Mouse (Mus musculus): ENCODE data around the gene Crybg2.
A peak's percentile ranks its signal among the peaks of the same experiment; 100 is the strongest.

Crybg2 gene

GRCm38 (mm10) chr4:134094004-134094564 lies 33.5 kb downstream of the Crybg2 start:
- no peak for DNase-seq (ENCODE audit: low spot score in 2 of 2)

- peak; percentile 77 to 80 for DNase-seq (ENCODE audit: low spot score in 2 of 2)
These were observed 34.4 kb downstream of the Crybg2 start, which contains the start of gene Cd52 for GRCm38 (mm10) chr4:134094923-134095547. Gene Cd52, minus strand, starts transcription at chr4:134095082.

DNA sequence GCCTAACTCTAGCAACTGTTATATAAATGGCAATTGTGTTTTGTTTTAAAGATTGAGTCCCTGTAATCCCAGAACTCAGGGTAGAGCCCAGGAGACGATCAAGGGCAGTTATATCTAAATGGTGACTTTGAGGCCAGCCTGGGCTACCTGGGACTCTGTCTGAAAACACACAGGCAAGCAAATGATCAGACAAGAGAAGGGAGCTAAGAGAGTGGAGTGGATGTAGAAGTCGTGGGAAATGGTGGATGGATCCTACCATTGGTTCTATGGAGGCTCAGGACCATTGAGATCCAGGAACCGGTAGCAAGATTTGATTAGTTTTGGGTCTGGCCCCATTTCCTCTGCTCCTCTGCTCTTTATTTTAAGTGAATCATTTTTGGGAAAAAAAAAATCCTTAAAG lies 35.5 kb downstream of the Crybg2 start:
- no peak for DNase-seq (ENCODE audit: low spot score in 2 of 2)

DNA sequence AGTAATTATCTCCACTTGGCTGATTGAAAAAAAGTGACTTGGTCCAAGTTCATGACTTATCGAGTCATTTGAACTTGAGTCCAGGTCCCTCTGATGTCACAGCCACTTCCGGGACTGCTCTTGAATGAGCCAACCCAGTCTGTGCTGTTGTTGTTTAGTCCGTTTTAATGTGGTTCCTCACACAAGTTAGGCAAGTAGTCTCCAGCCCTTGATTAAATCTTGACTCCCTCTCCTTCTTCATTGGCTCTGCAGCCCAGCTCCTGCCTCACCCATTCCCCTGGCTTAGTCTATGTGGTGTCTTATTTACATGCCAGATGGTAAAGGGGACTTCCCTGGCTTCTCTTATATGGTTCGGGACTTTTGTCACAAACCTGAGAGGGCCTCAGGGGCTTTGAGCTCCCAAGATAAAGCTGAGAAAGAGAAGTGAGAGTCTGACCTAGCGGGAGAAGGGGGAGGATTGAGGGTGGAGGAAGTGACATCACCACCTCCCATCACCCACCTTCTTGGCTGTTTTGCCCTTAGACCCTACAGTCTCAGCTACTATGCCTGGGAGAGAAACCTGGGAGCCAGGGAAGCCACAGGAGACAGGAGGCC lies 36.5 kb downstream of the Crybg2 start:
- DNase-seq (ENCODE audit: low spot score in 2 of 2), result no peak

DNA sequence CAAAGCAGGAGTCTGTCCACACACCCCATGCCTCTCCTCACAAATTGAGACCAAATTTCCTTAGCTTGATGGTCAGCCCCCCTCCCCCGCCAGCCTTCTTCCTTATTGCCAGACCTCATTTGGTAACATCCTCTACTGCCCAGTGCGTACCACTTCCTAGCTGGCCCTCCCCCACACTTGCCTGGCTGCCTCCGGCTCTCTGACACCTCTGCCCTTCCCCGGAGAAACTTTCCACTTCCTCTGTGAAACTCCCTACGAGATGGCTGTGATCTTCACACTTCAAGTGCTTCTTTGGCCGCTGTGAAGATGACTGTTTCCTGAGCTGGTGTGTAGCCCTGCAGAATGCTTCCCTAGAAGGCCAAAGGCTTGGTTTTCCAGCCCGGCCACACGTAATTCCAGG lies 38.0 kb downstream of the Crybg2 start:
- peak; percentile 78 to 82 for DNase-seq (ENCODE audit: low spot score in 2 of 2)

- DNase-seq (ENCODE audit: low spot score in 2 of 2), result no peak
These were observed 39.6 kb downstream of the Crybg2 start for GRCm38 (mm10) chr4:134100245-134100644.

- peak; percentile 79 to 82 for DNase-seq (ENCODE audit: low spot score in 2 of 2)
These were observed 41.5 kb downstream of the Crybg2 start, which contains the start of gene Ubxn11 for GRCm38 (mm10) chr4:134101979-134102741. Gene Ubxn11, plus strand, starts transcription at chr4:134102570.

GRCm38 (mm10) chr4:134102742-134103119 lies 42.1 kb downstream of the Crybg2 start:
- DNase-seq (ENCODE audit: low spot score in 2 of 2), result no peak

DNA sequence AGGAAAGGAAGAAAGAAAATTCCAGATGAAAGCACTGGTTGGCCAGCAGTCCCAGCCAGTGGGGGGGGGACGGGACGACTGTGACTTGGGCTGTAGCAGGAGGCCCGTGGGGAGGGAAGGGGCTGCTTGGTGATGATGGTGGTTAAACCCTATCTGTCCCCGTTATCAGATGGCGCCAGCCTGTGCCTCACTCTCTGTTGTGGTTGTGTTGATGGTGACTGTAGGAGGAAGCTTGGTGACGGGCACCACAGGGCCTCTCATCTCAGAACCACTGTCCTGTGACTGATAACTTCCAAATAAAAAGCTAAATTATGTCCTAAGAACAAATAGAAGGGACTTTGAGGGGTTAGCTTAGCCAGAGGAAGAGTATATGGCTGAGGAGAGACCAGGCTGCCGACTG lies 45.5 kb downstream of the Crybg2 start:
- DNase-seq (ENCODE audit: low spot score in 2 of 2), result no peak

- DNase-seq (ENCODE audit: low spot score in 2 of 2), result no peak
These were observed 47.1 kb downstream of the Crybg2 start for GRCm38 (mm10) chr4:134107730-134108129.

DNA sequence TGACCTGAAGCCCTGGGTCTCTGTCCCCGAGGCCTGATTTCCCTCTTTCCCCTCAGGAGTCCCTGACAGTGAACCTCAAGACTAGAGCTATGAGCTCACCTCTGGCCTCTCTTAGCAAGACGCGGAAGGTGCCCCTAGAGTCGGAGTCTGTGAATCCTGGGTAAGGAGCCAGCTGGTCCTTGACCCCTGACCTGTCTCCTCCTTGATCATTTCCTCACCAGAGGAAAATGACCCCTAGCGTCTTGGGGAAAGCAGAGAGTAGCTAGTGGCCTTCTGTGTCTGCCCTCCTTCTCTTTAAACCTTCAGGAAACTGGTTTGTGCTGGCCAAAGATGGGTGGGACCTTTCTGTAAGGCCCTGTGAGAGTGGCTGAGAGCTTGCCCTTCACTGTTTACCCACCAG lies 47.6 kb downstream of the Crybg2 start:
- no peak for DNase-seq (ENCODE audit: low spot score in 2 of 2)

GRCm38 (mm10) chr4:134110653-134111052 lies 50.0 kb downstream of the Crybg2 start:
- DNase-seq (ENCODE audit: low spot score in 2 of 2), result no peak

- DNase-seq (ENCODE audit: low spot score in 2 of 2), result no peak
These were observed 51.8 kb downstream of the Crybg2 start for GRCm38 (mm10) chr4:134112403-134112802.

DNA sequence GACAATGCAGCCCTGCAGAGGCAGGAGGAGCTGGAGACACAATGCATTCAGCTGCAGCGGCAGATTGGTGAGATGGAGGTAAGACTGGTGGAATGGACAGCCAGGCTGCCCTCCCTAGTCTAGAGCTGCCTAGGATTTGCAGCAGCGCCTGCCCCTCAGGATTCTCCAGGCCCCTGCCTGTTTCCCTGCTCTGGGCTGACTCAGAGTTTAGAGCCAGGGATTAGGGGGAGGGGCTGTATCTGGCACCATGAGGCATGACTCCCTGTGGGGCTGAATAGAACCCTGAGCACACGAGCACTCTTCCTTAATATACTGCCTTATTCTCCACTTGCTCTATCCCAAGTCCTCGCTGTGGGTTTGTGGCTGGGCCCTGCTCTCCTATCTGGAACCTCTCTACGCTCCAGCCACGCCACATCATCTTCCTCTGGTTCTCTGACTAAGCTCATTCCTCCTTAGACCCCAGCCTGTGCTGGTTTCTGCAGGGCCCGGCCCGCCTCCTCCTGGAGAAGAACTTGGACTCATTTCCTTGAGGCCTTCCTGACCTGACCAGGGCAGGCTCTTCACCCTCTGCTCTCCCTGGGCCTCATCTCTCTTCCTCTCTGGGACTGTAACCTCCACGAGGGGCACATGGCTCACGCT lies 52.9 kb downstream of the Crybg2 start:
- DNase-seq (ENCODE audit: low spot score in 2 of 2), result peak in 1 of 2 experiments; percentile 13

- peak in 1 of 2 experiments; percentile 22 for DNase-seq (ENCODE audit: low spot score in 2 of 2)
These were observed 53.4 kb downstream of the Crybg2 start for GRCm38 (mm10) chr4:134114038-134114437.

- DNase-seq (ENCODE audit: low spot score in 2 of 2), result peak; percentile 45 to 57
These were observed 54.9 kb downstream of the Crybg2 start for GRCm38 (mm10) chr4:134115215-134116144.

GRCm38 (mm10) chr4:134116501-134116900 lies 55.9 kb downstream of the Crybg2 start:
- peak; percentile 17 to 28 for DNase-seq (ENCODE audit: low spot score in 2 of 2)

DNA sequence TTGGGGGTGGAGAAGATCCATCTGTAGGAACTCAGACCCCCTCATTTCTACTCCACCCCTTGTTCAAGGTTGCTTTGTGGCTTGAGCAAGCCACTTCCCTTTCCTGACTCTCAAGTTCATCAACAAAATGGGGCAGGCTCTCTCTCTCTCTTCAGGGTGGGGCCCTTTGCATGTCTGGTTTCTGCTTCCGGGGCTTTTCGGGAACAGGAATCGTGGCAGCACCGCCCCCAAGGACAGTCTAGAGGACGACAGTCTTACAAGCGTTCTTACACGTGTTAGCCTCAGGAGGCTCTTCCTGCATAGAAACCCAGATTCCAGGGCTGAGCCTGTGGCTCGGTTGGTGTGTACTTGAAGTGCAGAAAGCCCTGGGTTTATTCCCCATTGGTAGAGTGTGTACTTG lies 56.4 kb downstream of the Crybg2 start:
- DNase-seq (ENCODE audit: low spot score in 2 of 2), result peak; percentile 75 to 85

GRCm38 (mm10) chr4:134118126-134118800 lies 57.6 kb downstream of the Crybg2 start:
- peak; percentile 70 to 78 for DNase-seq (ENCODE audit: low spot score in 2 of 2)

DNA sequence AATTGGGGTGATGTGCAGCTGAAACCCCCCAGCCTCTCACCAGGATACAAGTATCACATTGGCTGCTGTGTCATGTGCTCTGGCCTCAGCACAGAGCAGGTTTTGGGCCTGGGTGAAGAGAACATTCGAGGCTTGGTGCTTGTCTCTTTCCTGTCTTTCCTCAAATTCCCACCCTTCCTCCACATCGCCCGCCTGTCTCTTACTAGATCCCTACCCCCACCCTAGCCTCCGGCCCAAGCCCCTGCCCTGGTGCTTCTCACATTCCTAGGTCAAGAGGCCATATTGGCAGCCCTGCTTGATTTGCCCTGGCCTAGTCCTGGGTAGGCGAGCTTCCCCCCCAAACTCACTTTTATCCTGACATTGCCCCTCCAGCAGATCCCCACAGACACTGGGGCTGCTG lies 58.4 kb downstream of the Crybg2 start:
- DNase-seq (ENCODE audit: low spot score in 2 of 2), result peak; percentile 23 to 31

Data from thymus, postnatal 10 days (tissue).